Mouse (Mus musculus) midbrain, embryonic 14.5 days (tissue): ENCODE data around the gene Arhgef19. TPM values are rescaled to one million over a fixed set of nuclear protein-coding genes. Genes with fewer than 3 reads are reported as not detected.

Experiments used
- ATAC-seq: fragments of 200-750 bp; cut with Nextera tagmentation; 2 replicates; pipeline ENCODE4 v1.8.0; 2017; ENCODE audit warnings: moderate number of reproducible peaks, moderate library complexity; ENCODE audit not compliant: low FRiP score, low TSS enrichment
- DNase-seq: peaks from one replicate; pipeline ENCODE4 v3.0.0-alpha.2; 2015
- H3K27ac ChIP-seq: fragments of 300-500 bp; sonication (generic); replicated peaks from 2 replicates; pipeline ENCODE4 v1.5.1; 2014; ENCODE audit warnings: mild to moderate bottlenecking, low read depth, low read length, moderate library complexity
- H3K27me3 ChIP-seq: fragments of 300-500 bp; sonication (generic); 2 replicates; pipeline ENCODE4 v1.6.1; 2014; ENCODE audit warnings: low read length, control low read depth, mixed read lengths; ENCODE audit not compliant: control insufficient read depth, insufficient read depth
- H3K36me3 ChIP-seq: fragments of 300-500 bp; sonication (generic); 2 replicates; pipeline ENCODE4 v1.6.1; 2014; ENCODE audit warnings: low read length, control low read depth; ENCODE audit not compliant: control insufficient read depth, insufficient read depth
- H3K4me1 ChIP-seq: fragments of 300-500 bp; sonication (generic); 2 replicates; pipeline ENCODE4 v1.6.1; 2014; ENCODE audit warnings: mild to moderate bottlenecking, antibody characterized with exemption, low read length, control low read depth; ENCODE audit not compliant: control insufficient read depth, insufficient read depth
- H3K4me2 ChIP-seq: fragments of 300-500 bp; sonication (generic); 2 replicates; pipeline ENCODE4 v1.6.1; 2014; ENCODE audit warnings: mild to moderate bottlenecking, low read length, moderate library complexity
- H3K4me3 ChIP-seq: fragments of 300-500 bp; sonication (generic); replicated peaks from 2 replicates; pipeline ENCODE4 v1.5.1; 2014; ENCODE audit warnings: low read depth, low read length
- H3K9ac ChIP-seq: fragments of 300-500 bp; sonication (generic); replicated peaks from 2 replicates; pipeline ENCODE4 v1.6.1; 2014; ENCODE audit warnings: mild to moderate bottlenecking, low read length, moderate library complexity
- H3K9me3 ChIP-seq: fragments of 300-500 bp; sonication (generic); 2 replicates; pipeline ENCODE4 v1.6.1; 2016; ENCODE audit warnings: low read length, control low read depth, mixed read lengths; ENCODE audit not compliant: control insufficient read depth
- WGBS: fragments of 180-500 bp; shearing (Covaris S2); extraction: QIAGEN DNeasy Blood & Tissue Kit; methylation state at CpG from one replicate; pipeline ENCODE4 v1.1.7; 2014; 5-methylcytosine and 5-hydroxymethylcytosine counted together
- polyA plus RNA-seq: library from polyadenylated mRNA; unstranded; fragments of >200 nt; fragmentation: Nextera tagmentation; extraction: Ambion mirVana; gene quantifications from 2 replicates; pipeline ENCODE4 v1.2.1, GENCODE M21; 2014

Gene Arhgef19
- polyA plus RNA-seq, 1 experiment from 2014 or later: 0.89 TPM

GRCm38 (mm10) chr4:141207081-141207480 is 32.2 kb upstream of the Arhgef19 start:
- no peaks in the 10 kb centered on the region for H3K27me3 ChIP-seq
- no peak overlapping the region for H3K4me3 ChIP-seq
- no peak for ATAC-seq
- H3K27ac ChIP-seq: no peak overlapping the region
- H3K9me3 ChIP-seq: no peaks in the 10 kb centered on the region
- no peak overlapping the region for H3K4me2 ChIP-seq
- peaks cover 15% of the 10 kb centered on the region; the same call in 1 of the 2 replicates for H3K36me3 ChIP-seq
- WGBS: 95% methylated on average over 5 of the region's 5 CpGs
- H3K9ac ChIP-seq: no peak overlapping the region
- DNase-seq: no peak
- H3K4me1 ChIP-seq: no peaks in the 10 kb centered on the region

- Histone ChIP-seq H3K4me3 (peak overlapping the region; percentile 28), H3K36me3 (no peaks in the 10 kb centered on the region), H3K27ac (0 out of 2 replicates have a peak overlapping the region, but pooled peaks have one; percentile 42), H3K9ac (0 out of 2 replicates have a peak overlapping the region, but pooled peaks have one; percentile 10), H3K4me2 (peak overlapping the region; percentile 53), H3K4me1 (peaks cover 14% of the 10 kb centered on the region), H3K27me3 (no peaks in the 10 kb centered on the region), H3K9me3 (no peaks in the 10 kb centered on the region)
- no peak for ATAC-seq
- WGBS: 74% methylated on average over 14 of the region's 14 CpGs
- DNase-seq: peak; percentile 13
These were observed 28.6 kb upstream of the Arhgef19 start for GRCm38 (mm10) chr4:141210524-141211219.

GRCm38 (mm10) chr4:141211646-141212045 is 27.7 kb upstream of the Arhgef19 start:
- 93% methylated on average over 4 of the region's 4 CpGs for WGBS
- ATAC-seq (no peak), DNase-seq (no peak)
- H3K27me3 ChIP-seq: no peaks in the 10 kb centered on the region
- peaks cover 14% of the 10 kb centered on the region for H3K4me1 ChIP-seq
- H3K36me3 ChIP-seq: no peaks in the 10 kb centered on the region
- no peak overlapping the region for H3K27ac ChIP-seq
- no peaks in the 10 kb centered on the region for H3K9me3 ChIP-seq
- H3K4me3 ChIP-seq: no peak overlapping the region
- H3K9ac ChIP-seq: no peak overlapping the region
- no peak overlapping the region for H3K4me2 ChIP-seq

GRCm38 (mm10) chr4:141212892-141213291 is 26.4 kb upstream of the Arhgef19 start:
- Histone ChIP-seq H3K4me3 (no peak overlapping the region), H3K4me1 (peaks cover 14% of the 10 kb centered on the region), H3K27ac (no peak overlapping the region), H3K9me3 (no peaks in the 10 kb centered on the region), H3K36me3 (no peaks in the 10 kb centered on the region), H3K9ac (no peak overlapping the region; the same call in 1 of the 2 replicates), H3K4me2 (no peak overlapping the region), H3K27me3 (no peaks in the 10 kb centered on the region)
- no peak for DNase-seq
- no peak for ATAC-seq
- 83% methylated on average over 9 of the region's 9 CpGs for WGBS

GRCm38 (mm10) chr4:141213342-141213741 is 26.0 kb upstream of the Arhgef19 start:
- H3K27me3 ChIP-seq: no peaks in the 10 kb centered on the region
- H3K27ac ChIP-seq: peak overlapping the region; percentile 69
- H3K9me3 ChIP-seq: no peaks in the 10 kb centered on the region
- peak overlapping the region; percentile 64; the same call in 1 of the 2 replicates for H3K9ac ChIP-seq
- no peak for DNase-seq
- H3K36me3 ChIP-seq: no peaks in the 10 kb centered on the region
- peak overlapping the region; percentile 92 for H3K4me2 ChIP-seq
- H3K4me3 ChIP-seq: peak overlapping the region; percentile 54
- ATAC-seq: peak; percentile 18; the same call in 1 of the 2 replicates
- H3K4me1 ChIP-seq: peaks cover 14% of the 10 kb centered on the region
- 37% methylated on average over 2 of the region's 2 CpGs for WGBS

- WGBS: under 1% methylated on average over 24 of the region's 24 CpGs
- H3K4me2 ChIP-seq: peak within 1 kb of the TSS; percentile 92
- H3K4me3 ChIP-seq: peak within 1 kb of the TSS; percentile 54
- H3K27ac ChIP-seq: peak within 1 kb of the TSS; percentile 69
- no peaks in the 10 kb centered on the region for H3K36me3 ChIP-seq
- peak within 1 kb of the TSS; percentile 64 for H3K9ac ChIP-seq
- ATAC-seq: peak; percentile 72
- no peaks in the 10 kb centered on the region for H3K27me3 ChIP-seq
- H3K4me1 ChIP-seq: peaks cover 14% of the 10 kb centered on the region
- no peaks in the 10 kb centered on the region for H3K9me3 ChIP-seq
- peak; percentile 98 for DNase-seq
These were observed 25.4 kb upstream of the Arhgef19 start, which contains the start of gene Rsg1 for GRCm38 (mm10) chr4:141213770-141214336. Gene Rsg1 (plus strand): TSS chr4:141213956.

- ATAC-seq: peak; percentile 55
- peak; percentile 44 for DNase-seq
- H3K4me3 ChIP-seq: peak overlapping the region; percentile 54
- no peaks in the 10 kb centered on the region for H3K36me3 ChIP-seq
- peak overlapping the region; percentile 69; the same call in 1 of the 2 replicates for H3K27ac ChIP-seq
- no peaks in the 10 kb centered on the region for H3K9me3 ChIP-seq
- H3K27me3 ChIP-seq: no peaks in the 10 kb centered on the region
- WGBS: 1% methylated on average over 16 of the region's 16 CpGs
- H3K9ac ChIP-seq: peak overlapping the region; percentile 64
- H3K4me2 ChIP-seq: peak overlapping the region; percentile 92
- H3K4me1 ChIP-seq: peaks cover 14% of the 10 kb centered on the region
These were observed 24.9 kb upstream of the Arhgef19 start for GRCm38 (mm10) chr4:141214337-141214851.

GRCm38 (mm10) chr4:141219583-141220213 is 19.6 kb upstream of the Arhgef19 start:
- H3K27ac ChIP-seq: no peak overlapping the region
- H3K4me1 ChIP-seq: peaks cover 1% of the 10 kb centered on the region; the same call in 1 of the 2 replicates
- no peak overlapping the region for H3K9ac ChIP-seq
- 84% methylated on average over 20 of the region's 20 CpGs for WGBS
- no peak for DNase-seq
- H3K36me3 ChIP-seq: no peaks in the 10 kb centered on the region
- no peak overlapping the region for H3K4me2 ChIP-seq
- no peaks in the 10 kb centered on the region for H3K9me3 ChIP-seq
- no peak overlapping the region for H3K4me3 ChIP-seq
- no peaks in the 10 kb centered on the region for H3K27me3 ChIP-seq
- no peak for ATAC-seq
